Mouse (Mus musculus) embryonic facial prominence, embryonic 14.5 days (tissue): ENCODE data around the gene H2-T3. TPM values are rescaled to one million over a fixed set of nuclear protein-coding genes. Genes with fewer than 3 reads are reported as not detected.

Source experiments
- polyA plus RNA-seq: library from polyadenylated mRNA; unstranded; fragments of >200 nt; fragmentation: Nextera tagmentation; extraction: Ambion mirVana; gene quantifications from 2 replicates; pipeline ENCODE4 v1.2.1, GENCODE M21; 2014

H2-T3 gene
- polyA plus RNA-seq, 1 experiment from 2014 or later = not detected

Other genes starting within 250 kb of the H2-T3 start
- 72.1 and 76.4 TPM in 2 replicates for gene Abcf1, start 220.5 kb downstream of the H2-T3 start, polyA plus RNA-seq
- gene Gnl1, start 210.4 kb downstream of the H2-T3 start, polyA plus RNA-seq = 39.9 and 46.3 TPM in 2 replicates
- 31.5 and 33.7 TPM in 2 replicates for gene Prr3, start 210.1 kb downstream of the H2-T3 start, polyA plus RNA-seq
- 2.2 and 2.4 TPM in 2 replicates for gene H2-T24, start 169.7 kb downstream of the H2-T3 start, polyA plus RNA-seq
- 9.6 and 10.1 TPM in 2 replicates for gene H2-T23, start 157.4 kb downstream of the H2-T3 start, polyA plus RNA-seq
- 20.5 and 20.7 TPM in 2 replicates for gene H2-T22, start 147.5 kb downstream of the H2-T3 start, polyA plus RNA-seq
- gene Gm6034, start 147.3 kb downstream of the H2-T3 start, polyA plus RNA-seq = not detected in 2 replicates
- gene Gm11127, start 131.9 kb downstream of the H2-T3 start, polyA plus RNA-seq = not detected in 2 replicates
- gene Gm19684, start 68.6 kb downstream of the H2-T3 start, polyA plus RNA-seq = not detected in 2 replicates
- not detected in 2 replicates for gene Gm7030, start 60.9 kb downstream of the H2-T3 start, polyA plus RNA-seq
- not detected in 2 replicates for gene Gm8909, start 21.8 kb downstream of the H2-T3 start, polyA plus RNA-seq
- gene Rpp21, start 67.8 kb upstream of the H2-T3 start, polyA plus RNA-seq = 95.5 and 103 TPM in 2 replicates
- 10.6 and 12.4 TPM in 2 replicates for gene Trim39, start 82.0 kb upstream of the H2-T3 start, polyA plus RNA-seq
- not detected in 2 replicates for gene H2-M10.2, start 96.2 kb upstream of the H2-T3 start, polyA plus RNA-seq
- not detected in 2 replicates for gene H2-M10.1, start 135.9 kb upstream of the H2-T3 start, polyA plus RNA-seq
- not detected in 2 replicates for gene H2-M10.3, start 178.1 kb upstream of the H2-T3 start, polyA plus RNA-seq